Mouse (Mus musculus): Measurements from ENCODE around the gene BC024063. TPM values are rescaled to one million over a fixed set of nuclear protein-coding genes. Genes with fewer than 3 reads are reported as not detected.
A peak's percentile ranks its signal among the peaks of the same experiment; 100 is the strongest.
"Not testable (repeated sequence)": the region's sequence is repeated elsewhere in the genome, so short reads cannot be mapped to it uniquely, and the experiment has no call there.

Gene BC024063
- 5.4 and 6.0 TPM in 2 replicates for polyA plus RNA-seq (2014; fragmentation: Nextera tagmentation; extraction: Ambion mirVana)

GRCm38 (mm10) chr10:82082728-82083621 lies at the start of gene BC024063:
TSS of gene BC024063 (plus strand) at chr10:82083353.
- H3K27me3 ChIP-seq (ENCODE audit: control insufficient read depth, insufficient read depth, low read length); H3K9me3 ChIP-seq (ENCODE audit: control insufficient read depth, low read length); H3K4me1 ChIP-seq (replicated peaks; ENCODE audit: control insufficient read depth, insufficient read depth, low read length); H3K36me3 ChIP-seq (ENCODE audit: control insufficient read depth, insufficient read depth, low read length): not testable (repeated sequence)
- H3K27ac ChIP-seq (ENCODE audit: low read depth, low read length), result 0 out of 2 replicates have a peak within 1 kb of the TSS, but pooled peaks have one; percentile 53
- ATAC-seq (replicated peaks; ENCODE audit: low FRiP score) (peak; percentile 99), DNase-seq (ENCODE audit: low spot score) (peak; percentile 77)
- peak within 1 kb of the TSS; percentile 39 for H3K4me3 ChIP-seq (ENCODE audit: low read depth, low read length)
- 18% methylated on average over 42 of the region's 42 CpGs for WGBS
- H3K4me2 ChIP-seq (ENCODE audit: low read depth, low read length, severe bottlenecking), result peak within 1 kb of the TSS; percentile 34
- peak within 1 kb of the TSS; percentile 48; the same call in 1 of the 2 replicates for H3K9ac ChIP-seq (ENCODE audit: low read length)

GRCm38 (mm10) chr10:82042191-82042590 lies 41.0 kb upstream of the BC024063 start:
- DNase-seq (ENCODE audit: low spot score), result no peak
- Histone ChIP-seq H3K4me2 (ENCODE audit: low read depth, low read length, severe bottlenecking) (no peak overlapping the region), H3K36me3 (ENCODE audit: control insufficient read depth, insufficient read depth, low read length) (no peaks in the 10 kb centered on the region), H3K27me3 (ENCODE audit: control insufficient read depth, insufficient read depth, low read length) (no peaks in the 10 kb centered on the region), H3K27ac (ENCODE audit: low read depth, low read length) (no peak overlapping the region), H3K4me1 (replicated peaks; ENCODE audit: control insufficient read depth, insufficient read depth, low read length) (no peaks in the 10 kb centered on the region), H3K4me3 (ENCODE audit: low read depth, low read length) (no peak overlapping the region), H3K9me3 (ENCODE audit: control insufficient read depth, low read length) (peaks cover 4% of the 10 kb centered on the region; the same call in 1 of the 2 replicates), H3K9ac (ENCODE audit: low read length) (no peak overlapping the region)
- WGBS, result 63% methylated on average over 2 of the region's 2 CpGs
- no peak for ATAC-seq (replicated peaks; ENCODE audit: low FRiP score)

DNA sequence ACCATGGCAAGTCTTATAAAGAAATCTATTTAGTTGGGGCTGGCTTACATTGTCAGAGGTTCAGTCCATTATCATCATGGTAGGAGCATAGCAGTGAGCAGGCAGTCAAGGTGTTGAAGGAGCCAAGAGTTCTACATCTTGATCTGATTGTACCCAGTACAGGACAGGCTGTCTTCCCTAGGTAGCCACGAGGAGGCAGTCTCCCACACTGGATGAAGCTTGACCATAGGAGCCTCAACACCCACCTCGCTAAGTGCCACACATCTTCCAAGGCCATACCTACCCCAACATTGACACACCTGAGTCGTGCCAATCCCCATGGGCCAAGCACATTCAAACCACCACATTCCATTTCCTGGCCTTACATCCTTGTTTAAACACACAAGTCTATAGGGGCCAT lies 36.5 kb upstream of the BC024063 start:
- H3K27ac ChIP-seq (ENCODE audit: low read depth, low read length), result no peak overlapping the region
- no peak for DNase-seq (ENCODE audit: low spot score)
- no peaks in the 10 kb centered on the region for H3K27me3 ChIP-seq (ENCODE audit: control insufficient read depth, insufficient read depth, low read length)
- WGBS, result 85% methylated on average over 3 of the region's 3 CpGs
- H3K4me1 ChIP-seq (replicated peaks; ENCODE audit: control insufficient read depth, insufficient read depth, low read length), result no peaks in the 10 kb centered on the region
- H3K9me3 ChIP-seq (ENCODE audit: control insufficient read depth, low read length), result peaks cover 17% of the 10 kb centered on the region; the same call in 1 of the 2 replicates
- H3K9ac ChIP-seq (ENCODE audit: low read length), result no peak overlapping the region
- no peak for ATAC-seq (replicated peaks; ENCODE audit: low FRiP score)
- H3K4me2 ChIP-seq (ENCODE audit: low read depth, low read length, severe bottlenecking), result no peak overlapping the region
- no peak overlapping the region for H3K4me3 ChIP-seq (ENCODE audit: low read depth, low read length)
- 0 out of 2 replicates have a peak, but pooled peaks cover 2% of the 10 kb centered on the region for H3K36me3 ChIP-seq (ENCODE audit: control insufficient read depth, insufficient read depth, low read length)

- Histone ChIP-seq H3K4me3 (ENCODE audit: low read depth, low read length) (peak within 1 kb of the TSS; percentile 57), H3K4me2 (ENCODE audit: low read depth, low read length, severe bottlenecking) (peak within 1 kb of the TSS; percentile 46), H3K9ac (ENCODE audit: low read length) (peak within 1 kb of the TSS; percentile 90), H3K27me3 (ENCODE audit: control insufficient read depth, insufficient read depth, low read length) (no peaks in the 10 kb centered on the region), H3K36me3 (ENCODE audit: control insufficient read depth, insufficient read depth, low read length) (peaks cover 4% of the 10 kb centered on the region; the same call in 1 of the 2 replicates), H3K9me3 (ENCODE audit: control insufficient read depth, low read length) (peaks cover 29% of the 10 kb centered on the region), H3K4me1 (replicated peaks; ENCODE audit: control insufficient read depth, insufficient read depth, low read length) (no peaks in the 10 kb centered on the region), H3K27ac (ENCODE audit: low read depth, low read length) (peak within 1 kb of the TSS; percentile 90)
- WGBS, result 9% methylated on average over 35 of the region's 35 CpGs
- DNase-seq (ENCODE audit: low spot score) (peak; percentile 93), ATAC-seq (replicated peaks; ENCODE audit: low FRiP score) (peak; percentile 100)
Measured at GRCm38 (mm10) chr10:82047597-82048459, 35.3 kb upstream of the BC024063 start, which contains the start of gene Zfp873. TSS of gene Zfp873 (plus strand) at chr10:82048123.

GRCm38 (mm10) chr10:82048460-82048804 lies 34.7 kb upstream of the BC024063 start:
- H3K4me1 ChIP-seq (replicated peaks; ENCODE audit: control insufficient read depth, insufficient read depth, low read length); ATAC-seq (replicated peaks; ENCODE audit: low FRiP score); H3K27me3 ChIP-seq (ENCODE audit: control insufficient read depth, insufficient read depth, low read length); H3K36me3 ChIP-seq (ENCODE audit: control insufficient read depth, insufficient read depth, low read length); DNase-seq (ENCODE audit: low spot score): not testable (repeated sequence)
- Histone ChIP-seq H3K4me3 (ENCODE audit: low read depth, low read length) (peak overlapping the region; percentile 57), H3K9ac (ENCODE audit: low read length) (peak overlapping the region; percentile 90), H3K27ac (ENCODE audit: low read depth, low read length) (peak overlapping the region; percentile 90), H3K4me2 (ENCODE audit: low read depth, low read length, severe bottlenecking) (peak overlapping the region; percentile 46), H3K9me3 (ENCODE audit: control insufficient read depth, low read length) (peaks cover 35% of the 10 kb centered on the region)
- WGBS, result 29% methylated on average over 10 of the region's 10 CpGs

DNA sequence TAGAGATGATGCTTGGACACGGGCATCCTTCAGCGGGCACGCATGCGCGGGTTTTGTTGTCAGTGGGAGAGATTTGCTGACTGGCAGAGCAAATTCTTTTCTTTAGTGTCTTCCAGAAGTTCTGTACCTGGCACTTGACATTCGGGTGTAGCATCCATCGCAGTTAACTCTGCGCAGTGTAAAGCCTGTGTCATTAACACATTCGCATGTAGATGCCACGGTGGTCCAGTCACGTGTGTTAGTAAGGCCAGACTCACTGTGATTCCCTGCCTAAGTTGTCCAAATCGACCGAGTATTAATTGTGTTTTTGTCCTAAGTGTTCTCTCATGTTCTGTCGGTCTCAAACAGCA lies 444 bp downstream of the BC024063 start:
- H3K9ac ChIP-seq (ENCODE audit: low read length), result peak overlapping the region; percentile 48; the same call in 1 of the 2 replicates
- H3K4me1 ChIP-seq (replicated peaks; ENCODE audit: control insufficient read depth, insufficient read depth, low read length); H3K9me3 ChIP-seq (ENCODE audit: control insufficient read depth, low read length); H3K27ac ChIP-seq (ENCODE audit: low read depth, low read length); H3K36me3 ChIP-seq (ENCODE audit: control insufficient read depth, insufficient read depth, low read length); H3K27me3 ChIP-seq (ENCODE audit: control insufficient read depth, insufficient read depth, low read length); DNase-seq (ENCODE audit: low spot score): not testable (repeated sequence)
- peak overlapping the region; percentile 34 for H3K4me2 ChIP-seq (ENCODE audit: low read depth, low read length, severe bottlenecking)
- peak overlapping the region; percentile 39 for H3K4me3 ChIP-seq (ENCODE audit: low read depth, low read length)
- WGBS, result 28% methylated on average over 13 of the region's 14 CpGs
- peak; percentile 28; the same call in 1 of the 2 replicates for ATAC-seq (replicated peaks; ENCODE audit: low FRiP score)

- WGBS, result 82% methylated on average over 3 of the region's 3 CpGs
- H3K9me3 ChIP-seq (ENCODE audit: control insufficient read depth, low read length), result peaks cover 14% of the 10 kb centered on the region
Measured at GRCm38 (mm10) chr10:82117206-82117605, 34.1 kb downstream of the BC024063 start.

GRCm38 (mm10) chr10:82127850-82128401 lies 44.8 kb downstream of the BC024063 start, which contains the start of gene AU041133:
TSS of gene AU041133 (plus strand) at chr10:82128013.
- ATAC-seq (replicated peaks; ENCODE audit: low FRiP score) (peak; percentile 100), DNase-seq (ENCODE audit: low spot score) (peak; percentile 90)
- Histone ChIP-seq H3K36me3 (ENCODE audit: control insufficient read depth, insufficient read depth, low read length) (no peaks in the 10 kb centered on the region), H3K9me3 (ENCODE audit: control insufficient read depth, low read length) (peaks cover 33% of the 10 kb centered on the region), H3K27me3 (ENCODE audit: control insufficient read depth, insufficient read depth, low read length) (no peaks in the 10 kb centered on the region), H3K27ac (ENCODE audit: low read depth, low read length) (peak within 1 kb of the TSS; percentile 58; the same call in 1 of the 2 replicates), H3K4me2 (ENCODE audit: low read depth, low read length, severe bottlenecking) (peak within 1 kb of the TSS; percentile 45), H3K9ac (ENCODE audit: low read length) (peak within 1 kb of the TSS; percentile 70), H3K4me1 (replicated peaks; ENCODE audit: control insufficient read depth, insufficient read depth, low read length) (no peaks in the 10 kb centered on the region), H3K4me3 (ENCODE audit: low read depth, low read length) (peak within 1 kb of the TSS; percentile 48)
- 6% methylated on average over 41 of the region's 41 CpGs for WGBS

More at GRCm38 (mm10) chr10:82117206-82117605, 34.1 kb downstream of the BC024063 start:
- H3K27ac ChIP-seq (ENCODE audit: low read depth, low read length), result no peak overlapping the region
- H3K4me2 ChIP-seq (ENCODE audit: low read depth, low read length, severe bottlenecking), result no peak overlapping the region
- ATAC-seq (replicated peaks; ENCODE audit: low FRiP score) (no peak), DNase-seq (ENCODE audit: low spot score) (no peak)
- H3K4me3 ChIP-seq (ENCODE audit: low read depth, low read length), result no peak overlapping the region
- H3K36me3 ChIP-seq (ENCODE audit: control insufficient read depth, insufficient read depth, low read length), result no peaks in the 10 kb centered on the region
- H3K4me1 ChIP-seq (replicated peaks; ENCODE audit: control insufficient read depth, insufficient read depth, low read length), result no peaks in the 10 kb centered on the region
- H3K9ac ChIP-seq (ENCODE audit: low read length), result no peak overlapping the region
- no peaks in the 10 kb centered on the region for H3K27me3 ChIP-seq (ENCODE audit: control insufficient read depth, insufficient read depth, low read length)

Measured in forebrain, embryonic 11.5 days (tissue).